Mouse (Mus musculus): ENCODE results near the gene Yy1.

GRCm38 (mm10) chr12:108865007-108865494, 72.3 kb downstream of the Yy1 start:
- no peak for TF ChIP-seq CTCF (IDR thresholded peaks at IDR 0.05; ENCODE audit: low read depth, low read length)
- no peak for TF ChIP-seq GATA1 (IDR thresholded peaks at IDR 0.05; ENCODE audit: borderline replicate concordance, low read length)

Data from G1E (cell line).